Mouse (Mus musculus) ES-Bruce4 (cell line): Measurements from ENCODE around the gene Cracr2b. TPM values are rescaled to one million over a fixed set of nuclear protein-coding genes. Genes with fewer than 3 reads are reported as not detected.

Source experiments
- H3K27ac ChIP-seq: 2 replicates; pipeline ENCODE4 v1.5.1; 2012; ENCODE audit warnings: low read length, inconsistent platforms; ENCODE audit not compliant: insufficient read depth
- H3K27me3 ChIP-seq: 2 replicates; pipeline ENCODE4 v1.6.1; 2012; ENCODE audit warnings: mild to moderate bottlenecking, low read length, inconsistent platforms; ENCODE audit not compliant: control insufficient read depth, poor library complexity, insufficient read depth, severe bottlenecking
- H3K36me3 ChIP-seq: 2 replicates; pipeline ENCODE4 v1.6.1; 2012; ENCODE audit warnings: inconsistent platforms, mild to moderate bottlenecking, low read length, moderate library complexity; ENCODE audit not compliant: control insufficient read depth, poor library complexity, insufficient read depth, severe bottlenecking
- H3K4me1 ChIP-seq: one replicate; pipeline ENCODE4 v1.8.1; 2011; ENCODE audit warnings: low read length; ENCODE audit not compliant: control insufficient read depth, insufficient read depth
- H3K4me3 ChIP-seq: 2 replicates; pipeline ENCODE4 v1.5.1; 2011; ENCODE audit warnings: low read depth, mild to moderate bottlenecking, low read length
- H3K9ac ChIP-seq: 2 replicates; pipeline ENCODE4 v1.6.1; 2012; ENCODE audit warnings: low read depth, mild to moderate bottlenecking, inconsistent platforms; ENCODE audit not compliant: poor library complexity, severe bottlenecking
- H3K9me3 ChIP-seq: replicated peaks from 2 replicates; pipeline ENCODE4 v1.6.1; 2012; ENCODE audit warnings: mild to moderate bottlenecking, low read length, inconsistent platforms; ENCODE audit not compliant: control insufficient read depth, poor library complexity, insufficient read depth, severe bottlenecking
- CTCF ChIP-seq: IDR thresholded peaks from one replicate; pipeline ENCODE4 v1.8.1; 2011; ENCODE audit warnings: low read depth, low read length
- EP300 ChIP-seq: IDR thresholded peaks from 2 replicates; pipeline ENCODE4 v1.6.1; 2011; ENCODE audit warnings: low read depth, low read length; ENCODE audit not compliant: insufficient read depth
- POLR2A ChIP-seq: IDR thresholded peaks from one replicate; pipeline ENCODE4 v1.8.1; 2011; ENCODE audit warnings: low read length; ENCODE audit not compliant: insufficient read depth
- polyA plus RNA-seq: library from polyadenylated mRNA; stranded (reverse); fragments of >200 nt; gene quantifications from 2 replicates; pipeline ENCODE4 v1.2.4, GENCODE M21; 2011; ENCODE audit warnings: low read depth; ENCODE audit not compliant: missing spikeins, insufficient read depth, insufficient read length

Cracr2b gene
- 13.5 and 14.0 TPM in 2 replicates for polyA plus RNA-seq

DNA sequence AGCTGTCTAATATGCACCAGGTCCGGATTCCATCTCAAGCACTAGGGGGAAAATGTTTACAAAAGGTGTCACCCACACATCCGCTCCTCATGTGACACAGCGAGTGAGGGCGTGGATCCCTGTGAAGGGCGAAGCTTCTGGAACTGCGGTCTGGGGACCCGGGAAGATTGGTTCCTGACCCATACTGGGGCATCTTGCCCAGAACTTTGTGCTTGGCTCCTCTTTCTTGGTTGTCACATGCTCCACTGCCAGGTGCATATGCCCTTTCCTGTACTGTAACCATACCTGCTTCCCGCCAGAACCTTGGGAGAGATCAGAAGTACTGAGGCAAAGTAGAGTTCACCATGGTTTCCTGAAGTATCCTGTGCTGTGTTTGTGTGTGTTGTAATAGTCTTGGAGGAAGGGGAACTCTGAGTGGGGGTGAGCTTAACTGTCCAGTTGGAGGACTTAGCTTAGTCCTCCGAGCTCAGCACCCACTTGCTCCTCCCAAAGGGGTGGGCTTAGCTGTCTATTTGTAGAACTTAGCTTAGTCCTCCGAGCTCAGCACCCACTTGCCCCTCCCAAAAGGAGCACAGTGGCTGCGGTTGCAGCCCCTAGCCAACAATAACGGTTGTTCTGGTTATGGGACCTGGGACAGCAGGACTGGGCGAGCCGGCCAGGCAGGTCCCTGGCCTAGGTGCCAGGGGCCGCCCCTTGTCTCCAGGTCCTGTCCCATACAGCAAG, at the start of gene Cracr2b:
Gene Cracr2b, plus strand, starts transcription at position 704 of the 723 bp plus-strand sequence.
- Histone ChIP-seq H3K4me1 (peaks cover 2% of the 10 kb centered on the region), H3K27me3 (no peaks in the 10 kb centered on the region), H3K9ac (peak within 1 kb of the TSS; percentile 53), H3K4me3 (peak within 1 kb of the TSS; percentile 56), H3K27ac (no peak within 1 kb of the TSS), H3K36me3 (no peaks in the 10 kb centered on the region), H3K9me3 (no peaks in the 10 kb centered on the region)
- TF ChIP-seq EP300 (no peak), CTCF (no peak), POLR2A (no peak)

DNA sequence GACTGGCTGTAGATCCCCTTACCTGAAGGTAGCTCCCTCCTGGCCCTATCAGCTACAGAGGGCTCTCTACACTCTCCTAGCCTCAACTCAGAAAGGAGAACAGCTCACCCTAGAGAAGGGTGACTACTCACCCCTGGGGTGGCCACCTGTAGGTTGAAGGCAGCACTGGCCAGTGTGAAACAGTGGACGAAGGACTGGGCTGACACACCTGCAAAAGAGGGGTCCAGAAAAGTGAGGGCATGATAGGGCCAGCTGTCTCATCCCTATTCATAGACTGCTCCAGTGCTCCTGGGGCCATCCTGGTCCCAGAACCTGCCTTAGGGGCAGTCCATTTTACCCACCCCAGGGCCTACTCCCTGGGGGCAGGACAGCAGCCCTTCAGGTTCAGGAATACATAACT, 49.2 kb upstream of the Cracr2b start:
- H3K9me3 ChIP-seq: no peaks in the 10 kb centered on the region
- TF ChIP-seq POLR2A: no peak
- TF ChIP-seq EP300: no peak
- no peak for TF ChIP-seq CTCF
- H3K27me3 ChIP-seq: no peaks in the 10 kb centered on the region
- no peak overlapping the region for H3K27ac ChIP-seq
- no peaks in the 10 kb centered on the region for H3K36me3 ChIP-seq
- peaks cover 5% of the 10 kb centered on the region for H3K4me1 ChIP-seq
- H3K9ac ChIP-seq: no peak overlapping the region
- no peak overlapping the region for H3K4me3 ChIP-seq

DNA sequence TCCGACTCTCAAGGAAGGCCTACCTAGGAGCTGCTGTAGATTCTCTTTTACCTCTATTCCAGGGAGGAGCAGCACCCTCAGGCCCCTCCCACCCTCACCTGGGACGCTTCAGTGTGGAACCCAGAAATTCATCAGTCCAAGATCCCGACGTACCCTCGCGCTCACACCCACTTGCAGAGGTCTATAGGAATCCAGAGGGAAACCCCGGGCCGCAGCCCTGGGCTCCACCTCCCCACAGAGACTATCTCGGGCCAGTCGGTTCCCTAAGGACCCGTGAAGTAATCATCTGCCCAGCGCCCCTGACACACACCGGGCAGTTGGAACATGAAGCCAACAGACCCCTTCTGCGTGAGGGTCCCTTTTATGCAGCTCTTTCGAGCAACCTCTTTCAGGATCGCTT, 47.6 kb upstream of the Cracr2b start:
- peak overlapping the region; percentile 60 for H3K9ac ChIP-seq
- TF ChIP-seq EP300 (no peak), POLR2A (no peak), CTCF (no peak)
- H3K36me3 ChIP-seq: no peaks in the 10 kb centered on the region
- H3K27me3 ChIP-seq: no peaks in the 10 kb centered on the region
- peak overlapping the region; percentile 84 for H3K4me3 ChIP-seq
- peaks cover 5% of the 10 kb centered on the region for H3K4me1 ChIP-seq
- no peak overlapping the region for H3K27ac ChIP-seq
- H3K9me3 ChIP-seq: no peaks in the 10 kb centered on the region

GRCm38 (mm10) chr7:141413809-141414584, 46.9 kb upstream of the Cracr2b start, which contains the start of gene Gatd1:
Gatd1 (minus strand) TSS chr7:141414136.
- peaks cover 6% of the 10 kb centered on the region for H3K4me1 ChIP-seq
- H3K36me3 ChIP-seq: no peaks in the 10 kb centered on the region
- TF ChIP-seq CTCF: no peak
- TF ChIP-seq EP300: 0 out of 2 replicates have a peak, but pooled peaks have one; percentile 24
- peak; percentile 67 for TF ChIP-seq POLR2A
- H3K9me3 ChIP-seq: no peaks in the 10 kb centered on the region
- H3K9ac ChIP-seq: peak within 1 kb of the TSS; percentile 76
- H3K4me3 ChIP-seq: peak within 1 kb of the TSS; percentile 85
- H3K27me3 ChIP-seq: no peaks in the 10 kb centered on the region
- peak within 1 kb of the TSS; percentile 58 for H3K27ac ChIP-seq

DNA sequence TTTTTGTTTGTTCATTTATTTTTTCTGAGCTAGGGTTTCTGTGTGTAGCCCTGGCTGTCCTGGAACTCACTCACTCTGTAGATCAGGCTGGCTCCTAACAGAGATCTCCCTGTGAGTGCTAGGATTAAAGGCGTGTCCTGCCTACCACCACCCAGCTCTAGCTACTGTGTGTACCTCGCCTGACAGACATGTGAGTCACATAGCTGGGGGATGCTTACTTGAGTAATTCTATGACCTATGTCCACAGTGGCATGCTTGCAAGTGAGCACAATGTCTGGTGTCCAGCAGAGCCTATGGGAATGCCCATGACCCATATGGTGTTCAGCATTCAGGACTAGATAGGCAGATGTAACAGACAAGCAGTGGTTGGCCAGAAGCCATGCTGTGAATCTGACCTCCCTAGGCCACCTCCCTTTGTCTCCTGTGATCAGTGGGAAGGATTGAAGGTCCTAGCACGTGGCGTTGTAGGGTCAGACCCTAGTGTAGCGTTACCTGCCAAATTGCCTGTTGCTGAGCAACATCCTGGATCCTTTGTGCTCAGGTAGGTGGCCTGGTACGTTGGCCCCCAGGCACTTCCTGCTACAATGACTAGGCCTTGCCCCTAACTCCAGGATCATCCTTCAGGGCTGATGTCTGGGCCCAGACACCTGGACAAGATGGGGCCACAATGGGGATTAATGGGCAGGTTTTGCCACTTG, 44.6 kb upstream of the Cracr2b start:
- H3K36me3 ChIP-seq: no peaks in the 10 kb centered on the region
- no peak overlapping the region for H3K4me3 ChIP-seq
- H3K4me1 ChIP-seq: peaks cover 6% of the 10 kb centered on the region
- TF ChIP-seq CTCF: no peak
- no peak for TF ChIP-seq POLR2A
- peak; percentile 82 for TF ChIP-seq EP300
- no peak overlapping the region; the same call in 1 of the 2 replicates for H3K27ac ChIP-seq
- no peaks in the 10 kb centered on the region for H3K27me3 ChIP-seq
- H3K9me3 ChIP-seq: no peaks in the 10 kb centered on the region
- no peak overlapping the region for H3K9ac ChIP-seq
